Mouse (Mus musculus) C2C12 (cell line): ENCODE measurements around the gene Foxb1.

Experiments used
- CEBPB ChIP-seq: IDR thresholded peaks from one replicate; pipeline ENCODE4 v1.6.1; 2011; ENCODE audit warnings: low read depth, mild to moderate bottlenecking, control low read depth, moderate library complexity
- CTCF ChIP-seq: IDR thresholded peaks from one replicate; pipeline ENCODE4 v1.5.1; 2011; ENCODE audit not compliant: control insufficient read depth, insufficient read depth, insufficient read length
- MYOD1 ChIP-seq: IDR thresholded peaks from one replicate; pipeline ENCODE4 v1.6.1; 2011; ENCODE audit warnings: low read depth; ENCODE audit not compliant: control insufficient read depth, insufficient read length

- no peak for TF ChIP-seq MYOD1
- no peak for TF ChIP-seq CTCF
- no peak for TF ChIP-seq CEBPB
Measured at GRCm38 (mm10) chr9:69761569-69761968, 829 bp upstream of the Foxb1 start.
